Mouse (Mus musculus): Measurements from ENCODE around the gene Pkp4.
A peak's percentile ranks its signal among the peaks of the same experiment; 100 is the strongest.

Gene Pkp4

GRCm38 (mm10) chr2:59272713-59273112 is 112.1 kb downstream of the Pkp4 start:
- no peak for DNase-seq (ENCODE audit: low spot score)

- DNase-seq (ENCODE audit: low spot score): no peak
Measured at GRCm38 (mm10) chr2:59280914-59281562, 120.4 kb downstream of the Pkp4 start.

- DNase-seq (ENCODE audit: low spot score): no peak
Measured at GRCm38 (mm10) chr2:59282966-59283365, 122.3 kb downstream of the Pkp4 start.

- DNase-seq (ENCODE audit: low spot score): no peak
Measured at GRCm38 (mm10) chr2:59284216-59284615, 123.6 kb downstream of the Pkp4 start.

- DNase-seq (ENCODE audit: low spot score): no peak
Measured at GRCm38 (mm10) chr2:59284734-59285490, 124.3 kb downstream of the Pkp4 start.

- no peak for DNase-seq (ENCODE audit: low spot score)
Measured at GRCm38 (mm10) chr2:59285581-59285980, 124.9 kb downstream of the Pkp4 start.

GRCm38 (mm10) chr2:59286247-59286646 is 125.6 kb downstream of the Pkp4 start:
- peak; percentile 39 for DNase-seq (ENCODE audit: low spot score)

GRCm38 (mm10) chr2:59287630-59288029 is 127.0 kb downstream of the Pkp4 start:
- no peak for DNase-seq (ENCODE audit: low spot score)

- no peak for DNase-seq (ENCODE audit: low spot score)
Measured at GRCm38 (mm10) chr2:59289411-59289810, 128.8 kb downstream of the Pkp4 start.

GRCm38 (mm10) chr2:59290391-59290790 is 129.7 kb downstream of the Pkp4 start:
- no peak for DNase-seq (ENCODE audit: low spot score)

- DNase-seq (ENCODE audit: low spot score): no peak
Measured at GRCm38 (mm10) chr2:59299831-59300230, 139.2 kb downstream of the Pkp4 start.

GRCm38 (mm10) chr2:59301671-59302070 is 141.0 kb downstream of the Pkp4 start:
- DNase-seq (ENCODE audit: low spot score): no peak

GRCm38 (mm10) chr2:59302430-59302829 is 141.8 kb downstream of the Pkp4 start:
- DNase-seq (ENCODE audit: low spot score): no peak

GRCm38 (mm10) chr2:59303530-59304063 is 142.9 kb downstream of the Pkp4 start:
- DNase-seq (ENCODE audit: low spot score): no peak

GRCm38 (mm10) chr2:59307302-59307701 is 146.7 kb downstream of the Pkp4 start:
- no peak for DNase-seq (ENCODE audit: low spot score)

- no peak for DNase-seq (ENCODE audit: low spot score)
Measured at GRCm38 (mm10) chr2:59308055-59308454, 147.4 kb downstream of the Pkp4 start.

GRCm38 (mm10) chr2:59313293-59313692 is 152.6 kb downstream of the Pkp4 start:
- no peak for DNase-seq (ENCODE audit: low spot score)

GRCm38 (mm10) chr2:59318631-59319030 is 158.0 kb downstream of the Pkp4 start:
- DNase-seq (ENCODE audit: low spot score): no peak

- DNase-seq (ENCODE audit: low spot score): no peak
Measured at GRCm38 (mm10) chr2:59327946-59328345, 167.3 kb downstream of the Pkp4 start.

GRCm38 (mm10) chr2:59331093-59331492 is 170.4 kb downstream of the Pkp4 start:
- DNase-seq (ENCODE audit: low spot score): no peak

- no peak for DNase-seq (ENCODE audit: low spot score)
Measured at GRCm38 (mm10) chr2:59332523-59332922, 171.9 kb downstream of the Pkp4 start.

GRCm38 (mm10) chr2:59338501-59338900 is 177.9 kb downstream of the Pkp4 start:
- no peak for DNase-seq (ENCODE audit: low spot score)

- DNase-seq (ENCODE audit: low spot score): no peak
Measured at GRCm38 (mm10) chr2:59338926-59339325, 178.3 kb downstream of the Pkp4 start.
